Mouse (Mus musculus): ENCODE data around the gene Gpr107. TPM values are rescaled to one million over a fixed set of nuclear protein-coding genes. Genes with fewer than 3 reads are reported as not detected.

The Gpr107 gene
- polyA plus RNA-seq, 1 experiment from 2014 or later, result 26.8 TPM

DNA sequence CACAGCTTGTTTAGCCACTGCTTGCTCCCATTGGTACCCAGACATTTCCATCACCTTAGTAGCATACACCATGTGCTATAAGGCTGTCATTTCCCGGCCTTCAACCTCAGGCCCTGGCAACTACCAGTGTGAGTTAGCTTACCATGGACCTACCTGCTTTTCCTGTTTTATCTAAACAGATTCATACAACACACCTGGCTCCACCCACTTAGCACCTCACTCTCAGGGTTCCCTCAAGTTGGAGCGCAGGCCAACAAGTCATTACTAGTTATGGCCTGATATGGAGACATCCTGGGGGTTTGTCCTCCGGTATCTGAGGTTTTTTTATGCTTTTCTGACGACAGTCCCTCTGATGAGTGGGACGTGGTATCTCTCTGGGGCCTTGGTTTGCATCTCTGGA is 28.6 kb upstream of the Gpr107 start:
- H3K27ac ChIP-seq (ENCODE audit: low read depth, low read length), result no peak overlapping the region
- H3K9ac ChIP-seq (ENCODE audit: low read length), result no peak overlapping the region
- H3K4me1 ChIP-seq (ENCODE audit: control insufficient read depth, insufficient read depth, low read length), result no peaks in the 10 kb centered on the region
- no peak for DNase-seq (ENCODE audit: low spot score)
- no peaks in the 10 kb centered on the region for H3K9me3 ChIP-seq (replicated peaks; ENCODE audit: control insufficient read depth, low read length)
- no peaks in the 10 kb centered on the region for H3K36me3 ChIP-seq (ENCODE audit: control insufficient read depth, insufficient read depth, low read length)
- no peak overlapping the region for H3K4me3 ChIP-seq (ENCODE audit: low read depth, low read length)
- ATAC-seq, result no peak
- H3K4me2 ChIP-seq (ENCODE audit: low read length), result no peak overlapping the region
- 91% methylated on average over 5 of the region's 5 CpGs for WGBS
- H3K27me3 ChIP-seq (replicated peaks; ENCODE audit: control insufficient read depth, insufficient read depth, low read length), result no peaks in the 10 kb centered on the region

DNA sequence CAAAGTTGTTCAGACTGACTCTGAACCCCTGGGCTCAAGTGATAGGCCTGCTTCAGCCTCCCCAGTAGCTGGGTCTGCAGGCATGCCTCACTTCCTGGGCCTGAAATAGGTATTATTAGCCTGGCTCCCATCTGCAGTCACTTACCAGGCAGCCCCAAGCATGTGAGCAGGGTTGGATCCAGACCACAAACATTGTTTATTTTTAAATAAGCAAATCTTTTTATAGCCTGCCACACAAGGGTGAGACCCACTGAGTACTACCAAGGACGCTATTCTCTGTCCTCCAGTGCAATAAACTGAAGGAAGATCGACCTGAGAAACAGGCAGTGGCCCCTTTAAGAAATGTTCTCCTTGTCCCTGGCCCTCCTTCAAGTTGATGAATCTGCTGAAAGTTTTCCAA is 27.4 kb upstream of the Gpr107 start:
- H3K27ac ChIP-seq (ENCODE audit: low read depth, low read length), result 0 out of 2 replicates have a peak overlapping the region, but pooled peaks have one; percentile 2
- H3K9ac ChIP-seq (ENCODE audit: low read length), result no peak overlapping the region
- no peaks in the 10 kb centered on the region for H3K9me3 ChIP-seq (replicated peaks; ENCODE audit: control insufficient read depth, low read length)
- WGBS, result 83% methylated on average over 2 of the region's 2 CpGs
- H3K4me2 ChIP-seq (ENCODE audit: low read length), result no peak overlapping the region
- ATAC-seq (no peak), DNase-seq (ENCODE audit: low spot score) (no peak)
- H3K27me3 ChIP-seq (replicated peaks; ENCODE audit: control insufficient read depth, insufficient read depth, low read length), result no peaks in the 10 kb centered on the region
- H3K4me1 ChIP-seq (ENCODE audit: control insufficient read depth, insufficient read depth, low read length), result no peaks in the 10 kb centered on the region
- H3K36me3 ChIP-seq (ENCODE audit: control insufficient read depth, insufficient read depth, low read length), result no peaks in the 10 kb centered on the region
- H3K4me3 ChIP-seq (ENCODE audit: low read depth, low read length), result no peak overlapping the region

DNA sequence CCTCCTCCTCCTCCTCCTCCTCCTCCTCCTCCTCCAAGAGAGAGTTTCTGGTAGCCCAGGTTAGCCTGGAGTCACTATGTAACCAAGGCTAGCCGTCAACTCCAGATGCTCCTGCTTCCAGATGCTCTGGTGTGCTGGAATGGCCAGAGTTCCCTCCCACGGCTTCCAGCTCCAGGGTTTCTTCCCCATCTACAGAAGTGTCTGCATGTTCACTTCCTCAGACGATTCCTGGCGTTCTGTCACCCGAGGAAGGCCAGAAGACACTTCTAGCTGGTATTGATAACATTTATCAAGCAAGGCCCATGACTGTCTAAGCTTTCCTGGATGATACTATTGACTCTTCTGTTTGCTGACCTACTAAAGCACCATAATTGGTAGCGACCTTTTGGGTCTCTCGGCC is 27.0 kb upstream of the Gpr107 start:
- Histone ChIP-seq H3K4me2 (ENCODE audit: low read length) (no peak overlapping the region), H3K36me3 (ENCODE audit: control insufficient read depth, insufficient read depth, low read length) (no peaks in the 10 kb centered on the region), H3K9me3 (replicated peaks; ENCODE audit: control insufficient read depth, low read length) (no peaks in the 10 kb centered on the region), H3K9ac (ENCODE audit: low read length) (no peak overlapping the region), H3K4me1 (ENCODE audit: control insufficient read depth, insufficient read depth, low read length) (no peaks in the 10 kb centered on the region), H3K27me3 (replicated peaks; ENCODE audit: control insufficient read depth, insufficient read depth, low read length) (no peaks in the 10 kb centered on the region), H3K27ac (ENCODE audit: low read depth, low read length) (no peak overlapping the region), H3K4me3 (ENCODE audit: low read depth, low read length) (no peak overlapping the region)
- ATAC-seq, result no peak
- WGBS, result 90% methylated on average over 7 of the region's 7 CpGs
- DNase-seq (ENCODE audit: low spot score), result no peak

DNA sequence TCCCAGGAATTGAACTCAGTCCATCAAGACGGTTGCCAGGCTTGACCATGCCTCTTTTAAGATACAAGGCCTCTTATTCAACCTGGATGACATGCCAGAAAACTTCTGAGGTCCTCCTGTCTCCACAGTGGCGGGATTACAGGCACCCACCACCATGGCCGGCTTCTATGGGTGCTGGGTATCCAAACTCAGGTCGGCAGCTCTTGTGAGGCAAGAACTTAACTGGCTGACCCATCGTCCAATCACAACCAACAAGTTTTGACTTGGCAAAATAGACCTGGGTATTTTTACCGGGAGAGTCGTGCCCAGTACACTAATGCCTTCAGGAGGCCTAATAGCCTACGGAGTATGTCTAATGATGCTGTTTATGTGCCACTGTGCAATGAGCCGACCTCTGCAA is 26.1 kb upstream of the Gpr107 start:
- no peak for DNase-seq (ENCODE audit: low spot score)
- no peak overlapping the region for H3K4me2 ChIP-seq (ENCODE audit: low read length)
- no peaks in the 10 kb centered on the region for H3K36me3 ChIP-seq (ENCODE audit: control insufficient read depth, insufficient read depth, low read length)
- no peaks in the 10 kb centered on the region for H3K4me1 ChIP-seq (ENCODE audit: control insufficient read depth, insufficient read depth, low read length)
- no peak for ATAC-seq
- WGBS, result 85% methylated on average over 9 of the region's 9 CpGs
- H3K9ac ChIP-seq (ENCODE audit: low read length), result no peak overlapping the region
- H3K27me3 ChIP-seq (replicated peaks; ENCODE audit: control insufficient read depth, insufficient read depth, low read length), result no peaks in the 10 kb centered on the region
- H3K27ac ChIP-seq (ENCODE audit: low read depth, low read length), result no peak overlapping the region
- H3K9me3 ChIP-seq (replicated peaks; ENCODE audit: control insufficient read depth, low read length), result no peaks in the 10 kb centered on the region
- no peak overlapping the region for H3K4me3 ChIP-seq (ENCODE audit: low read depth, low read length)

DNA sequence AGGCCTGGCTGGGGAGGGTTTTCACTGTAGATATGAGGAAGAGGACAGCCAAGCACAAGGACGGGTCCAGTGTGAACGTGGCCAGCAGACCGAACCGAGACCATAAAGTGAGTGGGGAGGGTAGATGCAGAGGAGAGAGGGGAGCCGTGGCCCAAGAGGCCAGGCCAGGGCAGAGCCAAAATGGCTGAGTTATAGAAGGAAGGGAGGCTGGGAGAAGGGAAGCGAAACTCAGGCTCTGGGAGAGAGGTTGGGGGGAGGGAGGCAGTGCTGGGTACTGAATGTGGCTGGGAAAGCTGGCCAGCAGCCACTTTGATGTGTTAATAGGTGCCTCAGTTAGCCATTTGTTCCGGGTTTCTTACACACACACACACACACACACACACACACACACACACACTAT is 24.9 kb upstream of the Gpr107 start:
- Histone ChIP-seq H3K9ac (ENCODE audit: low read length) (no peak overlapping the region), H3K9me3 (replicated peaks; ENCODE audit: control insufficient read depth, low read length) (no peaks in the 10 kb centered on the region), H3K4me2 (ENCODE audit: low read length) (no peak overlapping the region), H3K27ac (ENCODE audit: low read depth, low read length) (no peak overlapping the region), H3K36me3 (ENCODE audit: control insufficient read depth, insufficient read depth, low read length) (no peaks in the 10 kb centered on the region), H3K4me3 (ENCODE audit: low read depth, low read length) (no peak overlapping the region), H3K4me1 (ENCODE audit: control insufficient read depth, insufficient read depth, low read length) (no peaks in the 10 kb centered on the region), H3K27me3 (replicated peaks; ENCODE audit: control insufficient read depth, insufficient read depth, low read length) (no peaks in the 10 kb centered on the region)
- WGBS, result 75% methylated on average over 6 of the region's 7 CpGs
- DNase-seq (ENCODE audit: low spot score) (no peak), ATAC-seq (no peak)

DNA sequence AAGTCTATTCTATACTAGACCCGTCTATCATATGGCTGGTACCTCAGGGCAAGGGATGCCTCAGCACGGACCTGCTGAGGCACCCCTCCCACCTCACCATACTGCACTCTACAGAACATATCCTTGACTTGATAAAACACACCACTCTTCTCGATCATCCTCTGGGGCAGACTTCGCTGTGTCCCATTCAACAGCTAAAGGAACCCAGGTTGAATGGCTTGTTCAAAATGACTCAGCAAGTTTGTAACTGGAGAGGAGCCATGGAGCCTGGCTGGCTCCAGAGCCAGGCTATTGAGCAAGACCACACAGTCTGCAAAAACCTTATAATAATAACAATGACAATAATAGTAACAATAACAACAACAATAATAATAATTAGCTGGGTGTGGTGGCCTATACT is 24.2 kb upstream of the Gpr107 start:
- no peaks in the 10 kb centered on the region for H3K4me1 ChIP-seq (ENCODE audit: control insufficient read depth, insufficient read depth, low read length)
- ATAC-seq, result no peak
- H3K9ac ChIP-seq (ENCODE audit: low read length), result no peak overlapping the region
- H3K27ac ChIP-seq (ENCODE audit: low read depth, low read length), result no peak overlapping the region
- no peaks in the 10 kb centered on the region for H3K36me3 ChIP-seq (ENCODE audit: control insufficient read depth, insufficient read depth, low read length)
- DNase-seq (ENCODE audit: low spot score), result no peak
- WGBS, result 67% methylated on average over 4 of the region's 4 CpGs
- no peaks in the 10 kb centered on the region for H3K9me3 ChIP-seq (replicated peaks; ENCODE audit: control insufficient read depth, low read length)
- no peak overlapping the region for H3K4me2 ChIP-seq (ENCODE audit: low read length)
- H3K27me3 ChIP-seq (replicated peaks; ENCODE audit: control insufficient read depth, insufficient read depth, low read length), result no peaks in the 10 kb centered on the region
- no peak overlapping the region for H3K4me3 ChIP-seq (ENCODE audit: low read depth, low read length)

DNA sequence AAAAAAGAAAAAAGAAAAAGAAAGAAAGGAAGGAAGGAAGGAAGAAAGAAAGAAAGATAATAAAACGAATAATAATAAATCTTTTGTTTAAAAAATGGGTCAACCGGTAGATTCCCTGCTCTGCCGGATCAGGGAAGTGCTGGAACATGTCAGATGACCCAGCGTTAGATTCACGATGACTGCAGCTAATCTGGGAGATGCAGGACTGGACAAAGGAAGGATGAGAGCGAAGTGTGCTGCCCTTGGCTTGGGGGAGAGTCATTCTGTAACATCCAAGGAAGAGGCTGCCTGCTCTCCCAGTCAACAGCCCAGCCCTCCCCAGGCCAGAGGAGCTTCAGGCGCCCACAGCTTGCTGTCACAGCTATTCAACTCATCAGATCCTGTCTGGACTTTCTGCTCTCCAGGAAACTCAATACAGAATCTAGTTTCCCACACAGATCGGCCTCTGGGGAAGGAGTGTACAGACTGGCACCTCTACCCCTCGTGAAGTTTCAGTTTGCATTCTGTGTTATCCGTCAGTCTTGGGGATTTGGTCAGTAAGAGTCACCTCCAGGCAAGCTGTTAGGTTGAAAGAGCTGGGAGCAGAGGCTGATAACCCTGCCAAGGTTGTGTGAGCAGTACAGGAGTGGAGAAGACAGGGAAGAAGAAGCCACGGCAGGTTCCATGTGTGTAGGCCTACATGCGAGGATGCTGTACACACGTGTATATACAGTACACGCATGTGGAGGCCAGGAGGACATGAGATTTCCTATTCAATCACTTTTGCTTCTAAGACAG is 22.2 kb upstream of the Gpr107 start:
- H3K36me3 ChIP-seq (ENCODE audit: control insufficient read depth, insufficient read depth, low read length), result no peaks in the 10 kb centered on the region
- no peak overlapping the region for H3K27ac ChIP-seq (ENCODE audit: low read depth, low read length)
- H3K4me2 ChIP-seq (ENCODE audit: low read length), result no peak overlapping the region
- H3K4me1 ChIP-seq (ENCODE audit: control insufficient read depth, insufficient read depth, low read length), result no peaks in the 10 kb centered on the region
- no peak for DNase-seq (ENCODE audit: low spot score)
- no peak for ATAC-seq
- no peaks in the 10 kb centered on the region for H3K9me3 ChIP-seq (replicated peaks; ENCODE audit: control insufficient read depth, low read length)
- H3K4me3 ChIP-seq (ENCODE audit: low read depth, low read length), result no peak overlapping the region
- 88% methylated on average over 14 of the region's 14 CpGs for WGBS
- H3K27me3 ChIP-seq (replicated peaks; ENCODE audit: control insufficient read depth, insufficient read depth, low read length), result no peaks in the 10 kb centered on the region
- no peak overlapping the region for H3K9ac ChIP-seq (ENCODE audit: low read length)

DNA sequence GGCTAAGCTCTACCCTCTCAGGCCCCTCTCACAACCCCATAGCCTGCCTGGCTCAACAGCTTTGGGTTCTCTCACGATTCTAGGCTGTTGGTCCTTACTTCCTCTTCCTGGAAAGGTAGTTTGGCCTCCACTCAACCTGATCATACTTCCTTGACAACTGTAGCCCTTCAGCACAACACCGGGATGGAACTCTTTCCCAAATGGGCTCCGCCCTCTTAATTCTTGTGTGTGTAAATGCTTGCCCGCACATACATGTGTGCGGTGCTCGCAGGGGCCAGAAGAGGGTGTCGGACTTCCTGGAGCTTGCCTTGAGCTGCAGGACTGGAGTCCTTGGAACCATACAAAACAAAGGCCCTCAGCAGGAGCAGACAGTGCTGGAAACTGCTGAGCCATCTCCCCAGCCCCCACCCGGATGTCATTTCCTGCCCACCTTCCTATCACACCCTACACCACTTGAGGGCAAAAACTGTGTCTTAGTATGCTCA is 21.3 kb upstream of the Gpr107 start:
- Histone ChIP-seq H3K36me3 (ENCODE audit: control insufficient read depth, insufficient read depth, low read length) (no peaks in the 10 kb centered on the region), H3K27ac (ENCODE audit: low read depth, low read length) (no peak overlapping the region), H3K27me3 (replicated peaks; ENCODE audit: control insufficient read depth, insufficient read depth, low read length) (no peaks in the 10 kb centered on the region), H3K9ac (ENCODE audit: low read length) (no peak overlapping the region), H3K4me1 (ENCODE audit: control insufficient read depth, insufficient read depth, low read length) (no peaks in the 10 kb centered on the region), H3K9me3 (replicated peaks; ENCODE audit: control insufficient read depth, low read length) (no peaks in the 10 kb centered on the region), H3K4me2 (ENCODE audit: low read length) (no peak overlapping the region), H3K4me3 (ENCODE audit: low read depth, low read length) (no peak overlapping the region)
- WGBS, result 80% methylated on average over 8 of the region's 8 CpGs
- no peak for ATAC-seq
- no peak for DNase-seq (ENCODE audit: low spot score)

DNA sequence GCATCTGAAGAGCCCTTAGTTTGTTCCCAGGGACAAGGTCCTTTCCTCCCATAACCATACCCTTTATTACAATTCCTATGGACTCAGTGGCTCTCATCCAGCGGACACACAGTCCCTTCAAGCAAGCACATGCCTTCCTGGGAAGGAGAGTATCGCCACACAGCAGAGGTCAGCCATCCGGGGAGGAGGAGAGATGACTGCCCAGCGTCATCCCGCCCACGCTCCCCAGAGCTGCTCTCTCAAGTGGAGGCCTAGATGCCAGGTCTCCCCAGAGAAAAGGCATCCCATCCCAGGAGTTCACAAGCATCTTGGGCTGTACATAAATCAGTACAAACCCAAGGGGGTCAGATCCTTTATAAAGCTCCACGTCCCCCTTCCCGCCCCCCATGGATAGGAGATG is 19.4 kb upstream of the Gpr107 start:
- ATAC-seq (no peak), DNase-seq (ENCODE audit: low spot score) (no peak)
- no peak overlapping the region for H3K4me3 ChIP-seq (ENCODE audit: low read depth, low read length)
- H3K4me1 ChIP-seq (ENCODE audit: control insufficient read depth, insufficient read depth, low read length), result no peaks in the 10 kb centered on the region
- H3K27ac ChIP-seq (ENCODE audit: low read depth, low read length), result no peak overlapping the region
- H3K27me3 ChIP-seq (replicated peaks; ENCODE audit: control insufficient read depth, insufficient read depth, low read length), result no peaks in the 10 kb centered on the region
- no peak overlapping the region for H3K4me2 ChIP-seq (ENCODE audit: low read length)
- no peaks in the 10 kb centered on the region for H3K36me3 ChIP-seq (ENCODE audit: control insufficient read depth, insufficient read depth, low read length)
- no peaks in the 10 kb centered on the region for H3K9me3 ChIP-seq (replicated peaks; ENCODE audit: control insufficient read depth, low read length)
- no peak overlapping the region for H3K9ac ChIP-seq (ENCODE audit: low read length)
- WGBS, result 79% methylated on average over 8 of the region's 8 CpGs
